Mouse (Mus musculus): Measurements from ENCODE around the gene Rbm47. TPM values are rescaled to one million over a fixed set of nuclear protein-coding genes. Genes with fewer than 3 reads are reported as not detected.

The Rbm47 gene
- 1.5 and 3.3 TPM in 2 replicates for polyA plus RNA-seq (2012; rRNA removed)

DNA sequence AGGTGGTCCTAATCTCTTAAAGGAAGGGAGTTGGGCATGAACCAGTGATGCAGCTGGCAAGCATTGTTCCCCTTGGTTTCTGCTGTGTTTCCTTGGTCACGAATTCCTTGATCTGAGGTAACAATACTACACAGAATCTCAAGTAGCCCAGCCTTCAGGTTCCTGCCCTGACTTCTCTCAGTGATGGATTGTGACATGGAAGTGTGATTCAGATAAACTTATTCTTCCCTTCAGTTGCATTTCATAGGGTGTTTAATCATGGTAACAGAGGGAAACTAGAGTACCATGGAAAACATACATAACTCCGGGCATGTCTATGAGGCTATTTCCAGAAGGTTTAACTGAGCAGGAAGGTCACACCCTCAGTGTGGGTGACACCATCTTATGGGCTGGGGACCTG lies at the start of gene Rbm47:
Gene Rbm47, minus strand, starts transcription at position 101 of the 400 bp plus-strand sequence.

DNA sequence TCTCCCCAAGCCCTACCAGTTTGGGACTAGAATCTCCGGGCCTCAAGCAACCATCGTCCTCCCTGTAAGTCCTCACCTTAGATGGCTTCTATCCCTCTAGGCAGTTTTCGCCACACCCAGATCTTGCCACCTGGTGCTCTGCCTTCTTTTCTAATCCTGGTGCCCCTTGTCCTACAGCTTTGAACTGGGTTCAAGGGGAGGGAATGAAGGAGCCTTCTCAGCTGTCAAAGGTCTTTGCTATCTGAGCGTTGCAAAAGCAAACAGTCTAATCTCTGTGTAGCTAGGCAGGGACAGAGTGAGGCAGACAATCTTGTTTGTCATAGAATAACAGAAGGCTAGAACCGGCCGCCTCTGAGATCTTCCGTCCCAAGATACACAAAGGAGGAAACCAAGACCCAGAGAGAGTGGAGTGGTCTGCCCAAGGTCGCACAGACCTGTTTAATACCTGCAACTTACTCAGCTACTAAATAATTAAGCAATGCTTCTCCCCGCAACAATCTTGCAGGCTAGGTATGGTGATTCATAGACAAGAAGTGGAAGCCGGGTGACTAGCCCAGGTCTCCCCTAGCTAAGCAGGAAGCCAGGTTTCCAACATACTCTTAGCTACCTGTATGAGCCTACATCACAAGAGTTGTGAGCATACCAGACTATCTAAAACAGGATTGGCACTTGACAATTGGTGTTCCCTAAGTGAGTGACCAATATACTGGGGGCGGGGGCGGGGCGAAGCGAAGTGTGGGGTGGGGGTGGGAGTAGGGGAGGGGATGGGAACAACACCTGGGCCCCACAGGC lies 168.6 kb downstream of the Rbm47 start, which contains the start of gene 9130230L23Rik:
Gene 9130230L23Rik, minus strand, starts transcription at position 152 of the 792 bp plus-strand sequence.

Other genes with a start within 250 kb of the Rbm47 start
- gene Chrna9, start 238.2 kb downstream of the Rbm47 start, polyA plus RNA-seq (2012; rRNA removed) = 0.31 TPM in 1 of 2 replicates, not detected in the other
- gene 9130230L23Rik, start 168.8 kb downstream of the Rbm47 start, polyA plus RNA-seq (2012; rRNA removed) = 0.04 and 0.08 TPM in 2 replicates
- gene Nsun7, start 86.8 kb upstream of the Rbm47 start, polyA plus RNA-seq (2012; rRNA removed) = 2.0 and 2.2 TPM in 2 replicates

Data from central nervous system, embryonic 11.5 days (tissue).